Mouse (Mus musculus): ENCODE results near the gene Cd244a.

DNA sequence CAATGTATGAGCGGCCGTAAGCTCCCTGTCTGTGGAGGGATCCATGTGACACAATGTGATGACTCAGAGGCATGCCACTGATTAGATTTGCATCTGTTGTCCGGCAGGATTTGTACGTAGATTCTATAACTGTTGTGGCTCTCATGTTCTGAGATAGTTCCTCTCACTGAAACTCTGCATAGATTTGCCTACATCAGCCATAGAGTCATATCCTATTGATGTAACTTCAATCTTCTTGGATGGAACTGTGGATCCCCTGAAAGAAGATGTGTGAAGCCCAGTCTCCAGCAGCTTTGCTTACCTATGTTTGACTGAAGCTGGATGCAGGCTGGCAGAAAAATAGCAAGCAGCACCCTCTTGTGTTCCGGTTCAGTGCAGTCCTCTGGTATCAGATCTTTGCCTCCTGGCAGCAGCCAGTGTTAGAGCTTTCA, 99.6 kb downstream of the Cd244a start:
- TF ChIP-seq POLR2A (IDR thresholded peaks at IDR 0.05; ENCODE audit: borderline replicate concordance, extremely low read depth, insufficient read depth, insufficient read length, poor library complexity, severe bottlenecking) (no peak), CTCF (IDR thresholded peaks at IDR 0.05; ENCODE audit: borderline replicate concordance, extremely low read depth, insufficient read depth, insufficient read length) (no peak)

Measured in brain, embryonic 14.5 days (tissue).